Mouse (Mus musculus): ENCODE measurements around the gene Olfr1090. TPM values are rescaled to one million over a fixed set of nuclear protein-coding genes. Genes with fewer than 3 reads are reported as not detected.

Olfr1090 gene
- polyA plus RNA-seq (2014; fragmentation: Illumina TruSeq; extraction: RNeasy Lipid Tissue Mini Kit (QIAGEN cat#74804); ENCODE audit: low read depth, low replicate concordance): not detected

DNA sequence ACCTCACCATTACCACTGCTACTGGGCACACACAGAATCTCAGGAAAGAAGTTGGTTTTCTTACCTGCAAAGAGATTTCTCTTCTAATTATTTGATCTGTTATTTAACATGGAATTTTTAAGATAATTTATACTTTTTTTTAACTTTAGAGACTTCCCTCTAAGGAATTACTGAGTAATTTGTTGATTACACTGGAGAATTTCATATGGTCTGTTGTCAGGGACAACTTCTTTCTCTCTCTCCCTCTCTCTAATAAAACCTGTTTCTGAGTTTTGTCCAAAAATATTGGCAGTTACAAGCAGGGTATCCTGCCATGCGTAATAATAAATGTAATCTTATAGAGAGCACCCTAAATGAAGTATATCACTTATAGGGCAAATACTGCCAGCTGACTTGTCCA is at the start of gene Olfr1090:
TSS of gene Olfr1090 (minus strand) at position 101 of the 400 bp plus-strand sequence.

GRCm38 (mm10) chr2:86782179-86782578 is 23.4 kb upstream of the Olfr1090 start, which contains the start of gene Olfr1093:
Gene Olfr1093 (plus strand): TSS chr2:86782479.

DNA sequence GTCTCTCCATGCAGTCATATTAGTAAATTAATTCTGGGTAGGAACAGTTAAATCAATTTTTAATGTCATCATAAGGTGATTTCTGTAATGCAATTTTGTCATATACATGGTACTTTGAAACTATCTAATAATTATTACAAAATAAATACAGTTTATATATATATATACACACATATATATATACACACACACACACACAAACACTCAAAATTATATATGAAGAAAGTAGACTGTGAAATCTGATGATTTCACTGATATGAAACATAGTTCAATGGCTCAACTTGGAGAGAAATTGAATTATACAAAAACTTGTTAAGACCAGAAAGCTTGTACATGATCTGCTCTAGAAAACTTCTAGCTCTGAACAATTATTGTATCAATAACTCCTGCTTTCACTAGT is 25.2 kb downstream of the Olfr1090 start, which contains the start of gene Olfr1089:
TSS of gene Olfr1089 (minus strand) at position 101 of the 400 bp plus-strand sequence.

Other genes starting within 250 kb of the Olfr1090 start
- gene Olfr1079, start 216.5 kb downstream of the Olfr1090 start, polyA plus RNA-seq (2014; fragmentation: Illumina TruSeq; extraction: RNeasy Lipid Tissue Mini Kit (QIAGEN cat#74804); ENCODE audit: low read depth, low replicate concordance): not detected
- gene Olfr1080, start 200.8 kb downstream of the Olfr1090 start, polyA plus RNA-seq (2014; fragmentation: Illumina TruSeq; extraction: RNeasy Lipid Tissue Mini Kit (QIAGEN cat#74804); ENCODE audit: low read depth, low replicate concordance): not detected
- gene Olfr1082, start 160.0 kb downstream of the Olfr1090 start, polyA plus RNA-seq (2014; fragmentation: Illumina TruSeq; extraction: RNeasy Lipid Tissue Mini Kit (QIAGEN cat#74804); ENCODE audit: low read depth, low replicate concordance): not detected
- not detected for gene Olfr1084, start 119.3 kb downstream of the Olfr1090 start, polyA plus RNA-seq (2014; fragmentation: Illumina TruSeq; extraction: RNeasy Lipid Tissue Mini Kit (QIAGEN cat#74804); ENCODE audit: low read depth, low replicate concordance)
- not detected for gene Olfr1085, start 97.0 kb downstream of the Olfr1090 start, polyA plus RNA-seq (2014; fragmentation: Illumina TruSeq; extraction: RNeasy Lipid Tissue Mini Kit (QIAGEN cat#74804); ENCODE audit: low read depth, low replicate concordance)
- gene Olfr1086, start 78.9 kb downstream of the Olfr1090 start, polyA plus RNA-seq (2014; fragmentation: Illumina TruSeq; extraction: RNeasy Lipid Tissue Mini Kit (QIAGEN cat#74804); ENCODE audit: low read depth, low replicate concordance): not detected
- not detected for gene Olfr1087, start 60.6 kb downstream of the Olfr1090 start, polyA plus RNA-seq (2014; fragmentation: Illumina TruSeq; extraction: RNeasy Lipid Tissue Mini Kit (QIAGEN cat#74804); ENCODE audit: low read depth, low replicate concordance)
- gene Olfr1089, start 25.3 kb downstream of the Olfr1090 start, polyA plus RNA-seq (2014; fragmentation: Illumina TruSeq; extraction: RNeasy Lipid Tissue Mini Kit (QIAGEN cat#74804); ENCODE audit: low read depth, low replicate concordance): not detected
- not detected for gene Olfr1093, start 23.5 kb upstream of the Olfr1090 start, polyA plus RNA-seq (2014; fragmentation: Illumina TruSeq; extraction: RNeasy Lipid Tissue Mini Kit (QIAGEN cat#74804); ENCODE audit: low read depth, low replicate concordance)
- not detected for gene Olfr141, start 51.0 kb upstream of the Olfr1090 start, polyA plus RNA-seq (2014; fragmentation: Illumina TruSeq; extraction: RNeasy Lipid Tissue Mini Kit (QIAGEN cat#74804); ENCODE audit: low read depth, low replicate concordance)
- not detected for gene Olfr1094, start 65.7 kb upstream of the Olfr1090 start, polyA plus RNA-seq (2014; fragmentation: Illumina TruSeq; extraction: RNeasy Lipid Tissue Mini Kit (QIAGEN cat#74804); ENCODE audit: low read depth, low replicate concordance)
- gene Olfr1095, start 92.7 kb upstream of the Olfr1090 start, polyA plus RNA-seq (2014; fragmentation: Illumina TruSeq; extraction: RNeasy Lipid Tissue Mini Kit (QIAGEN cat#74804); ENCODE audit: low read depth, low replicate concordance): not detected
- not detected for gene Gm13723, start 115.8 kb upstream of the Olfr1090 start, polyA plus RNA-seq (2014; fragmentation: Illumina TruSeq; extraction: RNeasy Lipid Tissue Mini Kit (QIAGEN cat#74804); ENCODE audit: low read depth, low replicate concordance)
- not detected for gene Olfr1097, start 133.2 kb upstream of the Olfr1090 start, polyA plus RNA-seq (2014; fragmentation: Illumina TruSeq; extraction: RNeasy Lipid Tissue Mini Kit (QIAGEN cat#74804); ENCODE audit: low read depth, low replicate concordance)
- not detected for gene Olfr1098, start 165.6 kb upstream of the Olfr1090 start, polyA plus RNA-seq (2014; fragmentation: Illumina TruSeq; extraction: RNeasy Lipid Tissue Mini Kit (QIAGEN cat#74804); ENCODE audit: low read depth, low replicate concordance)
- gene Olfr1099, start 201.7 kb upstream of the Olfr1090 start, polyA plus RNA-seq (2014; fragmentation: Illumina TruSeq; extraction: RNeasy Lipid Tissue Mini Kit (QIAGEN cat#74804); ENCODE audit: low read depth, low replicate concordance): not detected
- gene Olfr1100, start 221.0 kb upstream of the Olfr1090 start, polyA plus RNA-seq (2014; fragmentation: Illumina TruSeq; extraction: RNeasy Lipid Tissue Mini Kit (QIAGEN cat#74804); ENCODE audit: low read depth, low replicate concordance): not detected
- gene Olfr1101, start 232.2 kb upstream of the Olfr1090 start, polyA plus RNA-seq (2014; fragmentation: Illumina TruSeq; extraction: RNeasy Lipid Tissue Mini Kit (QIAGEN cat#74804); ENCODE audit: low read depth, low replicate concordance): not detected
- not detected for gene Olfr1102, start 239.4 kb upstream of the Olfr1090 start, polyA plus RNA-seq (2014; fragmentation: Illumina TruSeq; extraction: RNeasy Lipid Tissue Mini Kit (QIAGEN cat#74804); ENCODE audit: low read depth, low replicate concordance)

Data from adrenal gland, adult 10 weeks (tissue).